Mouse (Mus musculus): ENCODE data around the gene Defb36. TPM values are rescaled to one million over a fixed set of nuclear protein-coding genes. Genes with fewer than 3 reads are reported as not detected.
A peak's percentile ranks its signal among the peaks of the same experiment; 100 is the strongest.

Gene Defb36
- not detected in 2 replicates for polyA plus RNA-seq (2012; rRNA removed)

- no peak within 1 kb of the TSS for H3K4me3 ChIP-seq (ENCODE audit: insufficient read depth, low read length)
- TF ChIP-seq POLR2A (IDR thresholded peaks at IDR 0.05; ENCODE audit: extremely low read depth, insufficient read depth, low read length): no peak
- peak; percentile 55 for TF ChIP-seq CTCF (IDR thresholded peaks at IDR 0.05; ENCODE audit: extremely low read depth, insufficient read depth, low read length)
- no peaks in the 10 kb centered on the region for H3K4me1 ChIP-seq (ENCODE audit: control insufficient read depth, insufficient read depth, low read length)
- no peak within 1 kb of the TSS for H3K27ac ChIP-seq (ENCODE audit: insufficient read depth, low read length)
Observed at GRCm38 (mm10) chr2:152604057-152604456, at the start of gene Defb36. Gene Defb36, plus strand, starts transcription at chr2:152604327.

GRCm38 (mm10) chr2:152556655-152557054 is 47.5 kb upstream of the Defb36 start:
- Histone ChIP-seq H3K27ac (ENCODE audit: insufficient read depth, low read length) (no peak overlapping the region), H3K4me3 (ENCODE audit: insufficient read depth, low read length) (no peak overlapping the region), H3K4me1 (ENCODE audit: control insufficient read depth, insufficient read depth, low read length) (no peaks in the 10 kb centered on the region)
- TF ChIP-seq CTCF (IDR thresholded peaks at IDR 0.05; ENCODE audit: extremely low read depth, insufficient read depth, low read length) (no peak), POLR2A (IDR thresholded peaks at IDR 0.05; ENCODE audit: extremely low read depth, insufficient read depth, low read length) (no peak)

GRCm38 (mm10) chr2:152569038-152569437 is 35.1 kb upstream of the Defb36 start, which contains the start of gene Gm17416:
Gene Gm17416, plus strand, starts transcription at chr2:152569338.
- Histone ChIP-seq H3K4me3 (ENCODE audit: insufficient read depth, low read length) (no peak within 1 kb of the TSS), H3K27ac (ENCODE audit: insufficient read depth, low read length) (no peak within 1 kb of the TSS), H3K4me1 (ENCODE audit: control insufficient read depth, insufficient read depth, low read length) (no peaks in the 10 kb centered on the region)
- no peak for TF ChIP-seq POLR2A (IDR thresholded peaks at IDR 0.05; ENCODE audit: extremely low read depth, insufficient read depth, low read length)
- TF ChIP-seq CTCF (IDR thresholded peaks at IDR 0.05; ENCODE audit: extremely low read depth, insufficient read depth, low read length): no peak

- H3K4me3 ChIP-seq (ENCODE audit: insufficient read depth, low read length): no peak overlapping the region
- TF ChIP-seq CTCF (IDR thresholded peaks at IDR 0.05; ENCODE audit: extremely low read depth, insufficient read depth, low read length) (no peak), POLR2A (IDR thresholded peaks at IDR 0.05; ENCODE audit: extremely low read depth, insufficient read depth, low read length) (no peak)
- no peak overlapping the region for H3K27ac ChIP-seq (ENCODE audit: insufficient read depth, low read length)
- H3K4me1 ChIP-seq (ENCODE audit: control insufficient read depth, insufficient read depth, low read length): no peaks in the 10 kb centered on the region
Observed at GRCm38 (mm10) chr2:152569881-152570280, 34.2 kb upstream of the Defb36 start.

- no peaks in the 10 kb centered on the region for H3K4me1 ChIP-seq (ENCODE audit: control insufficient read depth, insufficient read depth, low read length)
- TF ChIP-seq POLR2A (IDR thresholded peaks at IDR 0.05; ENCODE audit: extremely low read depth, insufficient read depth, low read length): no peak
- TF ChIP-seq CTCF (IDR thresholded peaks at IDR 0.05; ENCODE audit: extremely low read depth, insufficient read depth, low read length): no peak
- H3K27ac ChIP-seq (ENCODE audit: insufficient read depth, low read length): no peak overlapping the region
- no peak overlapping the region for H3K4me3 ChIP-seq (ENCODE audit: insufficient read depth, low read length)
Observed at GRCm38 (mm10) chr2:152570313-152570712, 33.8 kb upstream of the Defb36 start.

GRCm38 (mm10) chr2:152572114-152572794 is 31.9 kb upstream of the Defb36 start, which contains the start of gene Defb21:
Gene Defb21, plus strand, starts transcription at chr2:152572744.
- H3K4me3 ChIP-seq (ENCODE audit: insufficient read depth, low read length): no peak within 1 kb of the TSS
- no peaks in the 10 kb centered on the region for H3K4me1 ChIP-seq (ENCODE audit: control insufficient read depth, insufficient read depth, low read length)
- H3K27ac ChIP-seq (ENCODE audit: insufficient read depth, low read length): no peak within 1 kb of the TSS
- no peak for TF ChIP-seq CTCF (IDR thresholded peaks at IDR 0.05; ENCODE audit: extremely low read depth, insufficient read depth, low read length)
- no peak for TF ChIP-seq POLR2A (IDR thresholded peaks at IDR 0.05; ENCODE audit: extremely low read depth, insufficient read depth, low read length)

GRCm38 (mm10) chr2:152573484-152573883 is 30.6 kb upstream of the Defb36 start:
- no peak overlapping the region for H3K27ac ChIP-seq (ENCODE audit: insufficient read depth, low read length)
- no peak overlapping the region for H3K4me3 ChIP-seq (ENCODE audit: insufficient read depth, low read length)
- TF ChIP-seq POLR2A (IDR thresholded peaks at IDR 0.05; ENCODE audit: extremely low read depth, insufficient read depth, low read length) (no peak), CTCF (IDR thresholded peaks at IDR 0.05; ENCODE audit: extremely low read depth, insufficient read depth, low read length) (no peak)
- no peaks in the 10 kb centered on the region for H3K4me1 ChIP-seq (ENCODE audit: control insufficient read depth, insufficient read depth, low read length)

GRCm38 (mm10) chr2:152580107-152580506 is 24.0 kb upstream of the Defb36 start, which contains the start of gene Defb19:
Gene Defb19, minus strand, starts transcription at chr2:152580312.
- no peaks in the 10 kb centered on the region for H3K4me1 ChIP-seq (ENCODE audit: control insufficient read depth, insufficient read depth, low read length)
- no peak within 1 kb of the TSS for H3K27ac ChIP-seq (ENCODE audit: insufficient read depth, low read length)
- no peak within 1 kb of the TSS for H3K4me3 ChIP-seq (ENCODE audit: insufficient read depth, low read length)
- no peak for TF ChIP-seq CTCF (IDR thresholded peaks at IDR 0.05; ENCODE audit: extremely low read depth, insufficient read depth, low read length)
- TF ChIP-seq POLR2A (IDR thresholded peaks at IDR 0.05; ENCODE audit: extremely low read depth, insufficient read depth, low read length): no peak

GRCm38 (mm10) chr2:152580612-152581011 is 23.5 kb upstream of the Defb36 start:
- Histone ChIP-seq H3K4me3 (ENCODE audit: insufficient read depth, low read length) (no peak overlapping the region), H3K27ac (ENCODE audit: insufficient read depth, low read length) (no peak overlapping the region), H3K4me1 (ENCODE audit: control insufficient read depth, insufficient read depth, low read length) (no peaks in the 10 kb centered on the region)
- no peak for TF ChIP-seq CTCF (IDR thresholded peaks at IDR 0.05; ENCODE audit: extremely low read depth, insufficient read depth, low read length)

- peak; percentile 43 for TF ChIP-seq CTCF (IDR thresholded peaks at IDR 0.05; ENCODE audit: extremely low read depth, insufficient read depth, low read length)
- no peak for TF ChIP-seq POLR2A (IDR thresholded peaks at IDR 0.05; ENCODE audit: extremely low read depth, insufficient read depth, low read length)
- H3K4me3 ChIP-seq (ENCODE audit: insufficient read depth, low read length): no peak overlapping the region
- H3K4me1 ChIP-seq (ENCODE audit: control insufficient read depth, insufficient read depth, low read length): no peaks in the 10 kb centered on the region
- H3K27ac ChIP-seq (ENCODE audit: insufficient read depth, low read length): no peak overlapping the region
Observed at GRCm38 (mm10) chr2:152586926-152587560, 17.1 kb upstream of the Defb36 start.

All from cortical plate, adult 2 months (tissue).